Mouse (Mus musculus) forebrain, embryonic 15.5 days (tissue): ENCODE results near the gene Edn2. TPM values are rescaled to one million over a fixed set of nuclear protein-coding genes. Genes with fewer than 3 reads are reported as not detected.

Experiments
- ATAC-seq: fragments of 200-750 bp; cut with Nextera tagmentation; replicated peaks from 2 replicates; pipeline ENCODE4 v1.8.0; 2017; ENCODE audit warnings: mild to moderate bottlenecking, moderate TSS enrichment, moderate library complexity
- H3K27ac ChIP-seq: fragments of 300-500 bp; sonication (generic); replicated peaks from 2 replicates; pipeline ENCODE4 v1.5.1; 2015; ENCODE audit warnings: mild to moderate bottlenecking, inconsistent platforms
- H3K27me3 ChIP-seq: fragments of 300-500 bp; sonication (generic); 2 replicates; pipeline ENCODE4 v1.6.1; 2015; ENCODE audit warnings: inconsistent platforms
- H3K36me3 ChIP-seq: fragments of 300-500 bp; sonication (generic); 2 replicates; pipeline ENCODE4 v1.6.1; 2015; ENCODE audit warnings: mild to moderate bottlenecking, inconsistent platforms
- H3K4me1 ChIP-seq: fragments of 300-500 bp; sonication (generic); 2 replicates; pipeline ENCODE4 v1.6.1; 2015; ENCODE audit warnings: inconsistent platforms
- H3K4me2 ChIP-seq: fragments of 300-500 bp; sonication (generic); replicated peaks from 2 replicates; pipeline ENCODE4 v1.6.1; 2015; ENCODE audit warnings: mild to moderate bottlenecking, inconsistent platforms
- H3K4me3 ChIP-seq: fragments of 300-500 bp; sonication (generic); 2 replicates; pipeline ENCODE4 v1.5.1; 2015; ENCODE audit warnings: mild to moderate bottlenecking, inconsistent platforms
- H3K9ac ChIP-seq: fragments of 300-500 bp; sonication (generic); replicated peaks from 2 replicates; pipeline ENCODE4 v1.6.1; 2015; ENCODE audit warnings: mild to moderate bottlenecking, inconsistent platforms
- H3K9me3 ChIP-seq: fragments of 300-500 bp; sonication (generic); 2 replicates; pipeline ENCODE4 v1.6.1; 2016; ENCODE audit warnings: inconsistent platforms
- WGBS: fragments of 180-500 bp; shearing (Covaris S2); methylation state at CpG from one replicate; pipeline ENCODE4 v1.1.7; 2015; ENCODE audit warnings: mixed read lengths; 5-methylcytosine and 5-hydroxymethylcytosine counted together
- polyA plus RNA-seq: library from polyadenylated mRNA; unstranded; fragments of >200 nt; fragmentation: Nextera tagmentation; extraction: Ambion mirVana; gene quantifications from 2 replicates; pipeline ENCODE4 v1.2.1, GENCODE M21; 2015

The Edn2 gene
- polyA plus RNA-seq: 0.27 TPM in 1 of 2 replicates, not detected in the other

- H3K27me3 ChIP-seq: no peaks in the 10 kb centered on the region
- no peak within 1 kb of the TSS for H3K4me2 ChIP-seq
- 0 out of 2 replicates have a peak, but pooled peaks have one; percentile 24 for ATAC-seq
- peaks cover 35% of the 10 kb centered on the region for H3K4me1 ChIP-seq
- WGBS: 39% methylated on average over 29 of the region's 29 CpGs
- no peaks in the 10 kb centered on the region for H3K36me3 ChIP-seq
- no peak within 1 kb of the TSS for H3K4me3 ChIP-seq
- no peaks in the 10 kb centered on the region for H3K9me3 ChIP-seq
- H3K27ac ChIP-seq: no peak within 1 kb of the TSS
- H3K9ac ChIP-seq: no peak within 1 kb of the TSS
These were observed at the start of gene Edn2 for GRCm38 (mm10) chr4:120161166-120161949. Edn2 (plus strand) TSS chr4:120161206.

GRCm38 (mm10) chr4:120115516-120115915, 45.5 kb upstream of the Edn2 start:
- 81% methylated on average over 3 of the region's 3 CpGs for WGBS
- Histone ChIP-seq H3K4me3 (no peak overlapping the region), H3K4me1 (no peaks in the 10 kb centered on the region), H3K4me2 (no peak overlapping the region), H3K27me3 (no peaks in the 10 kb centered on the region), H3K9me3 (no peaks in the 10 kb centered on the region; the same call in 1 of the 2 replicates), H3K36me3 (no peaks in the 10 kb centered on the region), H3K9ac (no peak overlapping the region), H3K27ac (no peak overlapping the region)
- ATAC-seq: no peak

GRCm38 (mm10) chr4:120116312-120116711, 44.7 kb upstream of the Edn2 start:
- H3K9ac ChIP-seq: no peak overlapping the region
- no peaks in the 10 kb centered on the region for H3K27me3 ChIP-seq
- H3K4me3 ChIP-seq: no peak overlapping the region
- WGBS: 88% methylated on average over 1 of the region's 1 CpGs
- H3K27ac ChIP-seq: no peak overlapping the region
- no peak for ATAC-seq
- no peaks in the 10 kb centered on the region for H3K4me1 ChIP-seq
- H3K4me2 ChIP-seq: no peak overlapping the region
- H3K36me3 ChIP-seq: no peaks in the 10 kb centered on the region
- H3K9me3 ChIP-seq: no peaks in the 10 kb centered on the region; the same call in 1 of the 2 replicates

DNA sequence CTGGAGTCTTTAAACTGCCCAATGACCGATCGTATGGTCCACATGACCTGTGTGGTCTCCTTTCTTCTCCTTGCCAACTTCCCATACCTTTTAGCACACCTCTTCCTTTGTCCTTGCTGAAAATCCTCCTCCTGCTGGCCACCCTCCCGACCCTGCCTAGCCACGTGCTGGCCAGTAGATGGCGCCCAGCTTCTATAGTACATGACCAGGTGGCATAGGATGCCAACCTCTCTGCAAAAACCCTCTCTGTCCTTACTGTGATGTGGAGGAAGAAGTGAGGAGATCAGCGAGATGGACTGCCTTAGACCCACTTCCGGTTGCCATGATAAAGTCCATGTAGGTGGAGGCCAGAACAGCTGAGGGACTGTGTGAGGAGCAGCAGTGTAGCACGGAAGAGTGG, 40.7 kb upstream of the Edn2 start:
- peak; percentile 61; the same call in 1 of the 2 replicates for ATAC-seq
- WGBS: 36% methylated on average over 8 of the region's 8 CpGs
- no peaks in the 10 kb centered on the region for H3K36me3 ChIP-seq

DNA sequence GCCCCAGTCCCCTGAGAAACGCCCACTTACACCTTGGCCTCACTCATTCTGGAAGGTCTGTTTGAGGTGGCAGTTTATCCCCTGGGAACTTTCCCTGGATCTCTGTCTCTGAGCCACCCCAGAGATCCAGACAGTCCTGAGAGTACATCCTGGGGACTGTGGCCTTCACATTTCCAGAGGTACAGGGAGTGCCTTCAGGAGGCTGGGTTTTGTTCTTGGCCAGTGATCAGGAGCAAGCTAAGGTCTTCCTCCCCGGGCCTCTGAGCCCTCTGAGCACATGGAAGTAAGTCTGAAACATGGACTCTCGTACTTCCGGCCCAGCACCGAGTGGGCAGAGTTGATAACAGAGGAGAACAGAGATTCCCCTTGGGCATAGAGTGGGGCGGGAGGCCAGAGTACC, 36.4 kb upstream of the Edn2 start:
- no peaks in the 10 kb centered on the region for H3K9me3 ChIP-seq
- no peak overlapping the region for H3K4me2 ChIP-seq
- peaks cover 13% of the 10 kb centered on the region for H3K4me1 ChIP-seq
- 89% methylated on average over 6 of the region's 6 CpGs for WGBS
- no peak overlapping the region for H3K4me3 ChIP-seq
- H3K9ac ChIP-seq: no peak overlapping the region
- no peak for ATAC-seq
- no peaks in the 10 kb centered on the region for H3K36me3 ChIP-seq
- H3K27ac ChIP-seq: no peak overlapping the region
- H3K27me3 ChIP-seq: no peaks in the 10 kb centered on the region

More for the DNA sequence above, 40.7 kb upstream of the Edn2 start:
- Histone ChIP-seq H3K4me3 (no peak overlapping the region), H3K27ac (no peak overlapping the region), H3K4me1 (no peaks in the 10 kb centered on the region), H3K27me3 (no peaks in the 10 kb centered on the region), H3K4me2 (no peak overlapping the region), H3K9me3 (no peaks in the 10 kb centered on the region; the same call in 1 of the 2 replicates), H3K9ac (no peak overlapping the region)

- 68% methylated on average over 6 of the region's 6 CpGs for WGBS
- H3K4me3 ChIP-seq: no peak overlapping the region
- H3K9me3 ChIP-seq: no peaks in the 10 kb centered on the region
- no peak overlapping the region for H3K27ac ChIP-seq
- H3K4me1 ChIP-seq: peaks cover 13% of the 10 kb centered on the region
- ATAC-seq: no peak
- no peaks in the 10 kb centered on the region for H3K36me3 ChIP-seq
- H3K9ac ChIP-seq: no peak overlapping the region
- H3K27me3 ChIP-seq: no peaks in the 10 kb centered on the region
- H3K4me2 ChIP-seq: no peak overlapping the region
These were observed 35.0 kb upstream of the Edn2 start for GRCm38 (mm10) chr4:120126047-120126446.

- H3K4me2 ChIP-seq: no peak overlapping the region
- no peaks in the 10 kb centered on the region for H3K27me3 ChIP-seq
- no peaks in the 10 kb centered on the region for H3K36me3 ChIP-seq
- ATAC-seq: no peak
- H3K4me3 ChIP-seq: no peak overlapping the region
- no peaks in the 10 kb centered on the region for H3K9me3 ChIP-seq
- H3K27ac ChIP-seq: no peak overlapping the region
- peaks cover 21% of the 10 kb centered on the region for H3K4me1 ChIP-seq
- H3K9ac ChIP-seq: no peak overlapping the region
- WGBS: 87% methylated on average over 3 of the region's 3 CpGs
These were observed 33.7 kb upstream of the Edn2 start for GRCm38 (mm10) chr4:120127333-120127732.

- H3K27me3 ChIP-seq: no peaks in the 10 kb centered on the region
- H3K4me3 ChIP-seq: no peak overlapping the region
- 60% methylated on average over 4 of the region's 4 CpGs for WGBS
- no peaks in the 10 kb centered on the region for H3K36me3 ChIP-seq
- no peak for ATAC-seq
- peaks cover 21% of the 10 kb centered on the region for H3K4me1 ChIP-seq
- no peaks in the 10 kb centered on the region for H3K9me3 ChIP-seq
- H3K4me2 ChIP-seq: no peak overlapping the region
- H3K27ac ChIP-seq: no peak overlapping the region
- no peak overlapping the region for H3K9ac ChIP-seq
These were observed 33.0 kb upstream of the Edn2 start for GRCm38 (mm10) chr4:120128033-120128432.

DNA sequence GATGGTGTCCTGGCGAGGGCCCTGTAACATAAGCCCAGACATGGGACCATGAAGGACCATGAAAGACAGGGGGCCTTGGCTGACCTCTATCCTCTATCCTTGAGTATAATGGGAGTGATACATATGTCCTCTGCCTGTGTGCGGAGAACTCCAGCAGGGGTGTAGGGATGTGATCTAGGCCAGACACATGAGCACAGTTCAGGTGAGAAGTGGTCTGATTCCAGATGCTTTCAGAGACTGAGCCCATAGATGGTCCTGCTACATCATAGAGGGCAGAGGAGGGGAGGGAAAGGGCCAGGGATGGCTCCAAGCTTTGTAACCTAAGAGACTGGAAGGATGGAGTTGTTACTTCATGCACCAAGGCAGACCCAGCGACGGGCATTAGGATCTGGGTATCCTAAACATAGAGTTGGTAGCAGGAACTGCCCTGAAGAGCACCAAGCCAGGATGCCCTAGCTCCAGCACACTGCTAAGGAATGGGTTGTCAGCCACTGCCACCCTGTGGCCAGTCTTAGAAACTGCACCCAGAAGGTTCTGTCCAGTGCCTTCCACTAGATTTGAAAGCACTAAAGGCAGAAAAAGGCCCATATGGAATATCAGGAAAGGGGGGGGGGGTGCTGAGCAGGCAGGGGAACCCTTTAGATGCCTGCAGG, 31.6 kb upstream of the Edn2 start:
- H3K4me1 ChIP-seq: peaks cover 21% of the 10 kb centered on the region
- H3K27me3 ChIP-seq: no peaks in the 10 kb centered on the region
- no peak overlapping the region for H3K27ac ChIP-seq
- ATAC-seq: peak; percentile 75
- H3K9me3 ChIP-seq: no peaks in the 10 kb centered on the region
- H3K36me3 ChIP-seq: no peaks in the 10 kb centered on the region
- H3K9ac ChIP-seq: no peak overlapping the region
- no peak overlapping the region for H3K4me2 ChIP-seq
- no peak overlapping the region for H3K4me3 ChIP-seq
- 45% methylated on average over 4 of the region's 4 CpGs for WGBS

DNA sequence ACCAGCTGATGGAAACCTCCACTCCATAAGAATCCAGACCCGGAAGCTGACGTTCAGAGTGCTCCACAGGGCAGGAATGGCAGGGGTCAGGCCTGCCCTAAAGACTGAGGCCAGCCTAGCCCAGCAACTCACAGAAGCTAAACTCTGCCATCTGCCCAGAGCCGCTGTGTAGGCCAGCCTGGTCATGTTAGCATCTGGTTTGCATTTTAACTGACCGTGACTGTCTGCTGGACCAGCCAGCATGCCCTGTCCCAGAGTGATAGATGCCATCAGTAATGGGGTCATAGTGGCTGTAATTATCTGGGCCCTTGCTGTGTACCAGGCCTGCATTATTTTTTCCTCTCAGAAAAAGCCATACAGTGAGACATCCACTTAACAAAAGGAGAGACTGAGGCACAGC, 30.1 kb upstream of the Edn2 start:
- H3K27me3 ChIP-seq: no peaks in the 10 kb centered on the region
- no peak for ATAC-seq
- H3K27ac ChIP-seq: no peak overlapping the region
- no peak overlapping the region for H3K4me2 ChIP-seq
- no peaks in the 10 kb centered on the region for H3K9me3 ChIP-seq
- H3K9ac ChIP-seq: no peak overlapping the region
- H3K4me3 ChIP-seq: no peak overlapping the region
- whole genome bisulfite sequencing: 82% methylated on average over 4 of the region's 4 CpGs
- peaks cover 17% of the 10 kb centered on the region for H3K4me1 ChIP-seq
- H3K36me3 ChIP-seq: no peaks in the 10 kb centered on the region

GRCm38 (mm10) chr4:120131441-120132220, 29.4 kb upstream of the Edn2 start:
- H3K27me3 ChIP-seq: no peaks in the 10 kb centered on the region
- no peak overlapping the region for H3K4me3 ChIP-seq
- H3K9me3 ChIP-seq: no peaks in the 10 kb centered on the region
- no peaks in the 10 kb centered on the region for H3K36me3 ChIP-seq
- H3K27ac ChIP-seq: no peak overlapping the region
- H3K9ac ChIP-seq: no peak overlapping the region
- WGBS: 66% methylated on average over 24 of the region's 24 CpGs
- no peak for ATAC-seq
- no peak overlapping the region for H3K4me2 ChIP-seq
- peaks cover 16% of the 10 kb centered on the region for H3K4me1 ChIP-seq

GRCm38 (mm10) chr4:120134223-120134622, 26.8 kb upstream of the Edn2 start:
- Histone ChIP-seq H3K9me3 (no peaks in the 10 kb centered on the region), H3K4me2 (no peak overlapping the region), H3K27ac (no peak overlapping the region), H3K36me3 (no peaks in the 10 kb centered on the region), H3K4me1 (peaks cover 8% of the 10 kb centered on the region), H3K9ac (no peak overlapping the region), H3K4me3 (no peak overlapping the region), H3K27me3 (no peaks in the 10 kb centered on the region)
- WGBS: 78% methylated on average over 6 of the region's 6 CpGs
- ATAC-seq: no peak
